Mouse (Mus musculus): ENCODE results near the gene Rnd2.
"Not testable (repeated sequence)": the region's sequence is repeated elsewhere in the genome, so short reads cannot be mapped to it uniquely, and the experiment has no call there.

The Rnd2 gene

DNA sequence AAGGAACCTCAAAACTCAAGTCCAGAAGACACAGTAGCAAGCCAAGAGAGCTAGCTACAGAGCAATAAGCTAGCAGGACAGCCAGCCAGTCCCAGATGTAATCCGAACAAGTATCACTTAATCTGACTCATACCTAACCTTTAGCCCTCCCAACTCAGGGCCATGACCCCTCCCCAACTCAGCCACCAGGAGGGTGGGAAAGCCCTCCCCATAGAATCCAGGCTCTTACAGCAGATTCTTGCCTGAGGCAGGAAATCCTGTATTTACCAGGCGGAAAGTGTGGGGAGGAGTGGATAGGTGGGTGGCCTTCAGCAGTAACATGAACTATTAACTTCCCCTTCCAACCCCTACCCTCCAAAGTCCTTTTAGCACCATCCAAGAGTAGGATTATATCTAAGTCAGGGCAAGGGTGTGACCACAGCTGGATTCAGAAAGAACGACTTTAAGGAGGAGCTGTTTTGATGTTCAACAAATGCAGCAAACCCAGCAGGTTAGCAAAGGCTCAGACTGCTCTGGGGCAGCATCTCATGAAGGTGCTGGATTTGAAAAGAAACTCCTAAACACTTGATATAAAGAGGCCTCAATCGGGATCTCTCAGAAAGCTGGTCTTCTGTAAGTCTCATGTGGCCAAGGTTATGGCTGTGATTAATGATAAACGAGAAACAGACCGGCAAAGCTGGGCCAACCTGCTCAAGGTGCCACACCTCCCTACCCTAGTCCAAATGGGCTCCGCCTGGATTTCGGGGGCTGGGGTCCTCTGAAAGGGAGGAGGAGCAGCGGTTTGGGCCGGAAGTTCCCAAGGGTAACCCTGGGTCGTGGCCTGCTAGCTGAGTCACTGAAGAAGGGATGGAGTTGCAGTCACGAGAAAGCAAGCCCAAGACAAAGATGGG lies at the start of gene Rnd2:
Gene Rnd2, plus strand, starts transcription at position 789 of the 890 bp plus-strand sequence.
- no peak for DNase-seq (ENCODE audit: low spot score)

GRCm38 (mm10) chr11:101415306-101415705 lies 49.5 kb upstream of the Rnd2 start:
- no peak for DNase-seq (ENCODE audit: low spot score)

- no peak for DNase-seq (ENCODE audit: low spot score)
Observed at GRCm38 (mm10) chr11:101416433-101417100, 48.2 kb upstream of the Rnd2 start.

DNA sequence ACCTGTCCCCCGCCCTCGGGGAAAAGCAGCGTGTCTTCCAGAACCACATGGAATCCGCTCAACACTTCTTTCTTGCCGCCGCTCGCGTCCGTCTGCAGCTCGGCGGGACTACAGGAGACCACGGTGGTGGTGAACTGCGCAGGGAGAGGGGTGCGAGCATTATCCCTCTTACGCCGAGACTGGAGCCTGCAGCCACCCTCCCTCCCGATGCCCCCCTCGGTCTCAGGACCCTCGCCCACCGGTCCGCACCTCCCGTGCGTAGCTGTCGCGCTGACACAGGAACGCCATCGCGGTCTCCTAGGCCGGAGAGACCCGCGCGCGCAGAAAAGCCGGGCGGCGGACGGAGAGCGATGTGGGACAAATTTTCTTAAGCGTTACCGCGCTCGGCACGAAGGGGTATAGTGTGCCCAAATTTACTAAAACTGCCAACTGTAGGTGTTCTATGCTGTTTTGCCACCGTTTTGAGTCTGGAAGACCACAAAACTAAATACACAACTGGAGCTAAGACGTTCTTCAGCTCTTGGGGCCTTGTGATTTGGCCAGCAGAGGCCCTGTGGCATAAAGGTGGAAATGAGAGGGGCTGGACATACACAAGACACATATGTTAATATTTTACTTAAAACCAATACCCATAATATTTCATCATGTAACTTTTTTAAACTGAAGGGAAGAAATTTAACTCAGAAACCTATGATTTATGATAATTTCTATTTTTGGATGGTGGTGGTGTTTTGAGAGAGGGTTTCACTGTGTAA lies 47.5 kb upstream of the Rnd2 start, which contains the start of gene Aarsd1:
Gene Aarsd1, minus strand, starts transcription at position 515 of the 755 bp plus-strand sequence.
- DNase-seq (ENCODE audit: low spot score), result peak; percentile 72

DNA sequence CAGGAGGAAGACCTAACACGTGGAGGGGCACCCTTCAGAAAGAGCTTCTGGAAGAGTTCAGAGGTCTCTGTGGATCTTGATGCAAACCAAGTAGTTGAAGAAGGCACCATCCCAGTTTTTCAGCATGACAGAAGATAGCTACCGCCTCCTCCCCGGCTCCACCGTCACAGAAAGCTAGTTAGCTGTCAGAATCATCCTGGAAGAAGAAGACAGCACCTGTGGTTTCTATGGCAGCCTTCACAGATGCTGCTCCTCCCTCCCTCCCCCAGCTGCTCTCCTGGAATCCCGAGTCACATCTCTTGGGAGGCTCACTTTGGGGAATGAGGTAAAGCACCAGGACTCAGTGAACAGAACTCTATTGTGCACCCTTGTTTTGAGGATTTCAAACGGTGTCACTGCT lies 45.8 kb upstream of the Rnd2 start:
- DNase-seq (ENCODE audit: low spot score), result no peak

GRCm38 (mm10) chr11:101419610-101420009 lies 45.2 kb upstream of the Rnd2 start:
- DNase-seq (ENCODE audit: low spot score), result no peak

- no peak for DNase-seq (ENCODE audit: low spot score)
Observed at GRCm38 (mm10) chr11:101420148-101420547, 44.7 kb upstream of the Rnd2 start.

DNA sequence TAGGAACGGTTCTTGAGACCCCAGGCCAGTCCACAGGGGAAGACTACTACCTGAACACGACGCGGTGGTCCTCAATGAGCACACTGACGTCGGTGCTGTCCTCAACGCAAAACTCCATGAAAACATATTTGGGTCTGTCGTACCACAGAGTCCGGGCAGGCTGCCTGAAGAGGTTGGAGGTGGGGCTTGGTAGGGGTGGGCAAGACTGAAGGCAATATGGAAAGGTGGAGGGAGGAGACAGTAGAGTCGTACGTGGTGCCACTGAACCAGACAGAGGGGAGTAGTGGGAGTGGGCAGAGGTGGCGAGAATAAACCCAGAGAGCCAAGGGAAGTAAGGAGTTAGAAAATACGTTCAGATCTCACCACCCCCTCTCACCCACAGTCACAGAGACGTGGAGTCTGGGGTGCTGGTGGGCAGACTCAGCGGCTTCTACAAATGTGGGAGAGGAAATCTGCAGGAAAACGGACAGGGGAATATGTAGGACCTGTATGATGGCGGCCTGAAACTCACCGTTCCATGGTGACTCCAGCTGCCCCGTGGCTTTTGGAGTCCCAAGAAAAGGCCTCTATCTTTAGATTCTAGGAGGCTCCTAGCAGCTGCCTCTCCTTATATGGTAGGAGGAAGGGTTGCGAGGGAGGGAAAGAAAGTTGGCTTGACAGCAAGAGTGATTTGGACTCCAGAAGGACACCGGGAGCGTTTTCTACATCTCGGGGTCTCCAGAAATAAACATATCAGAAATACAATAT lies 40.5 kb upstream of the Rnd2 start, which contains the start of gene Gm27029:
Gene Gm27029, minus strand, starts transcription at position 692 of the 747 bp plus-strand sequence.
- DNase-seq (ENCODE audit: low spot score), result no peak

DNA sequence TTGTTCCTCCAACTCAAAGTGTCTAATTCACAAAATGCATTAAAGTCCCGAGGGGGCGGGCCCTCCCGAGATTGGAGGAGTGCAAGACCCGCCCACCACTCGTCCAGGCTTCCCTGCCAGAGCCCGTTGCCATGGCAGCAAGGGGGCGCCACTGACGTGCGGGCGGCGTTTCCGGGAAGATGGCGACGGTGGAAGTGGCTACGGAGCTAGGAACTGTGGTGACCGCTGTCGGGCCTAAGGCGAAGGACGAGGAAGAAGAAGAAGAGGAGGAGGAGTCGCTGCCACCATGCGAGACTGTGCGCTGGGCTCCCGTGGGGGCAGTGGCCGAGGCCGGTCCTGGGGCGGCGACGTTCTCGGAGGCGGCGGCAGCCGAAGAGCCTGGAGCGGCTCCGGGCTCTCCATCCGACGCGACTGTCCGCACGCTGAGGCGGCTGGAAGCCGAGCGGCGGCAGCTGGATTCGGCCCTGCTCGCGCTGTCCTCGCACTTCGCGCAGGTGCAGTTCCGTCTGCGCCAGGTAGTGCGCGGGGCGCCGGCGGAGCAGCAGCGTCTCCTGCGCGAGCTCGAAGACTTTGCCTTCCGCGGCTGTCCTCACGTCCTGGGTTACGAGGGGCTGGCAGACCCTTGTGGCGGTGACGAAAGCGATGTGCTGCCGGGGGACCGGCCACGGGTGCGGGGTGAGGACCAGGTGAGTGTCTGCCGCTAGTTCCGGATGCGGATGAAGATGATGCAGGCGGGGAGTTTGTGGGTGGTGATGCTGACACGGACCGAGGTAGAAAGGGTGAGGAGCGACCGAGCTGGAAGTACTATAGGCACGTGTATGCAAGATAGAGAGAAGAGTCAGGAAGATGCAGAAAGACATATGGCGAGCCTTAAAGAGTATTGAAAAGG lies 39.6 kb upstream of the Rnd2 start, which contains the start of the genes Rundc1 and Ptges3l:
Gene Rundc1, plus strand, starts transcription at position 161 of the 889 bp plus-strand sequence.
Gene Ptges3l, minus strand, starts transcription at position 409 of the 889 bp plus-strand sequence.
- DNase-seq (ENCODE audit: low spot score), result peak; percentile 95

- no peak for DNase-seq (ENCODE audit: low spot score)
Observed at GRCm38 (mm10) chr11:101426165-101426564, 38.6 kb upstream of the Rnd2 start.

DNA sequence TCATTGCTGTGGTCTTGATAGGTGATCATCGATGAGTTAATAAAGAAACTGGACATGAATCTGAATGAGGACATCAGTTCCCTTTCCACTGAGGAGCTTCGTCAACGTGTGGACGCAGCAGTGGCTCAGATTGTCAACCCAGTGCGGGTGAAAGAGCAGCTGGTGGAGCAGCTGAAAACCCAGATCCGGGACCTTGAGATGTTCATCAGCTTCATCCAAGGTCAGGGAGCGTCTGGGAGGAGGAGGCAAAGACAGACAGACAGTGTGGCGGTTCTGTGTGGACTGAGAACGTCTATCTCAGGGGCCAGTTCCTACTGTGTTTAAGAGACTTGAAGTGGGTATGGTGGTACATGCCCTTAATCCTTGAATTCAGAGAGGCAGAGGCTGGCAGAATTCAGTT lies 33.5 kb upstream of the Rnd2 start:
- peak; percentile 56 for DNase-seq (ENCODE audit: low spot score)

DNA sequence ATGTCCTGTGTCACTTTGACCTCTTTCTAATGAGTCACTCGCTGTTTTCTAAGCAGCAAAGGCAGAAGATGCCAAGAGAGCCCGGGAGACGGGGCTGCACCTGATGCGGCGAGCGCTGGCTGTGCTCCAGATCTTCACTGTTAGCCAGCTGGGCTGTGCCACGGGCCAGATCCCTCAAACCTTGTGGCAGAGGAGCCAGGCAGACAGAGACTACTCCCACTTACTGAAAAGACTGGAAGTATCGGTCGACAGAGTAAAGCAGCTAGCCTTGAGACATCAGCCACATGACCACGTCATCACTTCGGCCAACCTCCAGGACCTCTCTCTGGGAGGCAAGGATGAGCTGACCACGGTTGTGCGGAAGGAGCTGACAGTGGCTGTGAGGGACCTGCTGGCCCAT lies 31.4 kb upstream of the Rnd2 start:
- peak; percentile 52 for DNase-seq (ENCODE audit: low spot score)

GRCm38 (mm10) chr11:101435831-101436230 lies 29.0 kb upstream of the Rnd2 start:
- DNase-seq (ENCODE audit: low spot score), result no peak

DNA sequence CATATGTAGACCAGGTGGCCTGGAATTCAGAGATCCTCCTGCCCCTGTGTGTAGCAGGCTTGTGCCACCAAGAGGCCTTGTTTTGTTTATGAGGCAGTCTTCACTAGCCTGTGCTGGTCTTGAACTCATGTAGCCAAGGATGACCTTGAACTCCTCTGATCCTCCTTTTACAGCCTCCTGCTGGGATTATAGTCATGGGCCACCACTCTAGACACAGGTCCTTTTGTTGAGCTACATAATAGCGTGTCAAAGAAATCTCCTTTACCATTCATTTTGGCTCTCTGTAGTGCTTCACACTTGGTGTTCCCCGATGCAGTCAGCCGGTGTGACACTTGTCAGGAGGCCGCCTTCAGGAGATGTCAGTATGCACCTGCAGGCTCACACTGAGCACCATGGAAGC lies 27.9 kb upstream of the Rnd2 start:
- no peak for DNase-seq (ENCODE audit: low spot score)

- not testable (repeated sequence) for DNase-seq (ENCODE audit: low spot score)
Observed at GRCm38 (mm10) chr11:101438006-101438405, 26.8 kb upstream of the Rnd2 start.

DNA sequence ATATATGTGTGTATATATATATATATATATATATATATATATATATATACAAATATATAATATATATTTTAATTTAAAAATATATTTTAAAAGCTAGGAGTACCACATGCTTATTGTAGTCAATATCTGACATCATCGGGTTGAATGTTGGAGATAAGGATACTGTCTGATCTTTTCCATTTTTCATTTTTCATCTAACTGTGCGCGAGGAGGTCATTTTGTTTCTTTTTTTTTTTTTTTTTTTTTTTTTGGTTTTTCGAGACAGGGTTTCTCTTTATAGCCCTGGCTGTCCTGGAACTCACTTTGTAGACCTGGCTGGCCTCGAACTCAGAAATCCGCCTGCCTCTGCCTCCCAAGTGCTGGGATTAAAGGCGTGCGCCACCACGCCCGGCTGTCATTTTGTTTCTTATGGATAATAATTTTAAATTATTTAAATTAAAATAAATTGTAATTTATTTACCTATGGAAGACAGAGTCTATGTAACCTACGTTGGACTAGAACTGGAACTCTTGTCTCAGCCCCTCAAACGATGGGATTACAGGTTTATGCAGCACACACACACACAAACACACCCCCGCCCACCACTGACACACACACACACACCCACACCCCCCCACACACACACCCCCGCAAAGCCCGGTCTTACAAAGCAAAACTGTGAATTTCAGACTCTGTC lies 23.2 kb upstream of the Rnd2 start:
- not testable (repeated sequence) for DNase-seq (ENCODE audit: low spot score)

DNA sequence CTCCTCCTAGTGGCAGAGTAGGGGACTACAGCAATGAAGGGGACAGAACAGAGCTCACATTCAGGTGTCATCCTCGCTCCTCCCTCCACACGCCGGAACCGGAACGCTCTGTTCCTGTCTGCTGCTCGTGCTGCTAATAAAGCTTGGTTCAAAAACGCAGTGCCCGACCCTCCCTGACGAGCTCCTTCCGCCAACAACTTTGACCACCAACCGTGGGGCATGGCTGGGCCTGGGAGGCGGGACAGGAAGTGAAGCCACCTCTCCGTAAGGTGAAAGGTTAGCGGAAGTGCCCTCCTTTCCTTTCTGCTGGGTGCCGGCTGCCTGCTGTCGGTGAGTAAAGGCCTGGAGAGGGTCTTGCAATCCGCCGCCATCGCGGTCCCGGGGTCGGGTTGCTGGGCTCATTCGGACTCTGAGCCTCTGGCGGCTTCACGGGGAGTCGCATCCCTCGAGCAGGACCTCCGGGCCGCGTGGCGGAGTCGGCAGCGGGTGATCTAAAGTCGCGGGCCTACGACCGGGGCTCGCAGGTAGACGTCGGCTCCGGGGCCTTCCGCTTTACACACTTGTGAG lies 22.6 kb upstream of the Rnd2 start, which contains the start of gene Rpl27:
Gene Rpl27, plus strand, starts transcription at position 172 of the 567 bp plus-strand sequence.
- peak; percentile 99 for DNase-seq (ENCODE audit: low spot score)

DNA sequence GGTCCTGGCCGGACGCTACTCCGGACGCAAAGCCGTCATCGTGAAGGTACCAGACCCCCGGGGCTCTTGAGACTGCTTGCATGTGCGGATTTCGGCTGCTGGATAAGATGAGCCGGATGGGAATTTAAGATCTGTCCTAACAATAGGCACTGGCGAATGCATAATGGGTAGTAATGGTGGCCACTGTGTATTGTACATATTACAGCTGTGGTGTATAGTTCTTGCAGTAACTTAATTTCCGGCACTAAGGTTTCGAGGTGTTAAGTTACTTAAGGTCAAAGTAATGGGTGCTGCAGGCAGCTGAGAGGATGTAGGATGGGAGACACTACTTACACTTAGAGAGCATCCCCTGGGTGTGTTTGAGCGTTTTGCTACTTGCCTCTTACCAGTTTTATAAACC lies 22.0 kb upstream of the Rnd2 start:
- DNase-seq (ENCODE audit: low spot score), result no peak

DNA sequence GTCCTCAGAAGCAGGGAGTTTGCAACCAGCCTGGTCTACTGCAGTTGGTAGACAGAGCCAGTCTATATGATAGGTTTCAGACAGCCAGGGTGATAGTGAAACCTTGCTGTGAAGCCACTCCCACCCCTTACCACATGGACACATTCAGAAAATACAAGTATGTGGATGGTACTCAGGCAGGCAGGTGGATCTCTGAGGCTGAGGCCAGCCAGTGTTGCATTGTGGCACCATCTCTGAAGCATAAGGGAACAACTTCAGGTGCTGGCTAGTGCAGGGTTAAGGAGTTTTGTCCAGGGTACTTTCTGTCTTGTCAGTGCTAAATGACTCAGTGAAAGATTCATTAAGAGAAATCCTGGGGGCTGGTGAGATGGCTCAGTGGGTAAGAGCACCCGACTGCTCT lies 18.5 kb upstream of the Rnd2 start:
- no peak for DNase-seq (ENCODE audit: low spot score)

Data from ovary, adult 18-20 months (tissue).